Mouse (Mus musculus) heart, postnatal 36 days (tissue): Measurements from ENCODE around the gene Zfp212. TPM values are rescaled to one million over a fixed set of nuclear protein-coding genes. Genes with fewer than 3 reads are reported as not detected.

Source experiments
- DNase-seq, 2 experiments: peaks; one replicate each; pipeline ENCODE4 v3.0.0; 2021 to 2022
- intact Hi-C: fragments of 180-260 bp; cut with DNase I; formaldehyde crosslinking; loops from one replicate; pipeline ENCODE4 v1.15.1; 2025
- total RNA-seq, 2 experiments: library from RNA; stranded (reverse); gene quantifications; 2 replicates each; pipeline ENCODE4 v1.2.3; 2021

Gene Zfp212
- 1 to 10 TPM; 8.7 to 9.4 TPM for total RNA-seq

GRCm38 (mm10) chr6:47920447-47921340 lies at the start of gene Zfp212:
TSS of gene Zfp212 (plus strand) at chr6:47920476.
- peak; percentile 85 to 91 for DNase-seq
- intact Hi-C loops = loop anchor here (1.0 to 10.0 kb wide), 3 partner anchors 44 to 164 kb away; partner anchors contain the start of genes Zfp282, Zfp398 and Zfp746

GRCm38 (mm10) chr6:47872266-47872665 lies 48.0 kb upstream of the Zfp212 start:
- intact Hi-C loops = no loop called here
- DNase-seq = no peak

GRCm38 (mm10) chr6:47877058-47877457 lies 43.2 kb upstream of the Zfp212 start, which contains the start of gene Zfp282:
TSS of gene Zfp282 (plus strand) at chr6:47877204.
- intact Hi-C loops = loop anchor here (2.0 to 5.0 kb wide), 3 partner anchors 40 to 170 kb away; partner anchors contain the start of genes Zfp212 and Zfp777
- no peak for DNase-seq

GRCm38 (mm10) chr6:47877461-47878132 lies 42.7 kb upstream of the Zfp212 start:
- peak; percentile 87 to 94 for DNase-seq
- intact Hi-C loops = loop anchor here (2.0 to 5.0 kb wide), 4 partner anchors 41 to 209 kb away; partner anchors contain the start of genes Zfp212, Zfp746 and Zfp777

- DNase-seq = no peak
- intact Hi-C loops = loop anchor here (2.0 to 5.0 kb wide), 2 partner anchors 169 to 209 kb away; partner anchors contain the start of genes Zfp746 and Zfp777
Observed at GRCm38 (mm10) chr6:47878133-47878514, 42.2 kb upstream of the Zfp212 start.

GRCm38 (mm10) chr6:47878593-47878992 lies 41.7 kb upstream of the Zfp212 start:
- intact Hi-C loops = loop anchor here (2.0 to 5.0 kb wide), 2 partner anchors 169 to 208 kb away; partner anchors contain the start of genes Zfp746 and Zfp777
- no peak for DNase-seq

- no peak for DNase-seq
- intact Hi-C loops = loop anchor here (2.0 to 5.0 kb wide), 2 partner anchors 168 to 208 kb away; partner anchors contain the start of genes Zfp746 and Zfp777
Observed at GRCm38 (mm10) chr6:47879049-47879716, 41.1 kb upstream of the Zfp212 start.

- intact Hi-C loops = no loop called here
- DNase-seq = no peak
Observed at GRCm38 (mm10) chr6:47880166-47880565, 40.1 kb upstream of the Zfp212 start.

- no peak for DNase-seq
- intact Hi-C loops = no loop called here
Observed at GRCm38 (mm10) chr6:47888812-47889383, 31.4 kb upstream of the Zfp212 start.

GRCm38 (mm10) chr6:47899416-47899815 lies 20.9 kb upstream of the Zfp212 start:
- intact Hi-C loops = no loop called here
- DNase-seq = no peak

GRCm38 (mm10) chr6:47903587-47903986 lies 16.7 kb upstream of the Zfp212 start:
- no peak for DNase-seq
- intact Hi-C loops = no loop called here

- intact Hi-C loops = no loop called here
- DNase-seq = no peak
Observed at GRCm38 (mm10) chr6:47904361-47904760, 15.9 kb upstream of the Zfp212 start.

GRCm38 (mm10) chr6:47904917-47905695 lies 15.2 kb upstream of the Zfp212 start:
- DNase-seq = no peak
- intact Hi-C loops = no loop called here

GRCm38 (mm10) chr6:47906326-47906725 lies 13.9 kb upstream of the Zfp212 start:
- DNase-seq = no peak
- intact Hi-C loops = no loop called here

- intact Hi-C loops = no loop called here
- DNase-seq = no peak
Observed at GRCm38 (mm10) chr6:47909007-47909406, 11.3 kb upstream of the Zfp212 start.

- DNase-seq = no peak
- intact Hi-C loops = no loop called here
Observed at GRCm38 (mm10) chr6:47911650-47912049, 8.6 kb upstream of the Zfp212 start.

GRCm38 (mm10) chr6:47912991-47913390 lies 7.3 kb upstream of the Zfp212 start:
- intact Hi-C loops = no loop called here
- DNase-seq = no peak

- DNase-seq = no peak
- intact Hi-C loops = no loop called here
Observed at GRCm38 (mm10) chr6:47917051-47917450, 3.2 kb upstream of the Zfp212 start.

- intact Hi-C loops = no loop called here
- no peak for DNase-seq
Observed at GRCm38 (mm10) chr6:47918768-47919274, 1.5 kb upstream of the Zfp212 start.
